In the genomic region with DNA sequence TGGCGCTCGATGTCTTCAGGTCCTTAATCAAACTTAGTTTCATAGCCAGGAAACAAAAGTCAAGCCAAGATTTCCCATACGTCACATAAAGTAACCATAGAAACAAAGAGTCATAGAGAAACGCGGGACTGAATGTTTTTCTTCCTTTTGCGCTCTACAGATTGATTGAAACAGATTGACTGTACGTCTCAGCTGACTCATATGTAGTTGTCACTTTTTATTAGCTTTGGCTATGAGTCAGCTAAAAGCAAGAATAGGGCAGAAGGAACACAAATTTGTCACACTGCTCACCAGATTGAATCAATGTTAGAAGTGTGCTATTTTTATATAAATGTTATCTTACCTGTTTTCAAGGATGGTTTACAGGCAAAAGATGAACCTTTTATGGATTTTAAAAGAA, we compare ENCODE assay signal across 20 mouse cellular contexts. TPM values are rescaled to one million over a fixed set of nuclear protein-coding genes. Genes with fewer than 3 reads are reported as not detected.
A peak's percentile ranks its signal among the peaks of the same experiment; 100 is the strongest.
DNase-seq lines count a peak whose midpoint lies in the region; ATAC-seq and TF ChIP-seq lines count a peak whose summit lies in the region.
"Had no signal": no experiment of that assay in that cellular context is flagged by ENCODE, and none has a peak within 500 bp of the region (broad histone marks: within the 10 kb centered on the region; RNA-seq: fewer than 3 reads in every experiment).

No protein-coding gene starts in this region.

- 56% methylated on average over 7 of the region's 7 CpGs for WGBS in lung, postnatal 0 days

- no peaks in the 10 kb centered on the region for H3K27me3 ChIP-seq in lung, postnatal 0 days (replicated peaks; ENCODE audit: insufficient read depth, low read length)
- H3K27me3 ChIP-seq in C2C12 (ENCODE audit: control insufficient read depth, insufficient read depth, insufficient read length), result no peaks in the 10 kb centered on the region
- H3K27me3 ChIP-seq: forebrain, embryonic 13.5 days; lung, embryonic 15.5 days; neural tube, embryonic 15.5 days; stomach, embryonic 15.5 days had no signal

- H3K79me3 ChIP-seq in C2C12 (ENCODE audit: low read depth), result no peaks in the 10 kb centered on the region

- no peaks in the 10 kb centered on the region for H3K4me1 ChIP-seq in lung, postnatal 0 days (ENCODE audit: insufficient read depth, low read depth, low read length)
- H3K4me1 ChIP-seq: embryonic facial prominence, embryonic 10.5 days; forebrain, embryonic 13.5 days; limb, embryonic 12.5 days; lung, embryonic 15.5 days; neural tube, embryonic 15.5 days; stomach, embryonic 15.5 days had no signal

- H3K9ac ChIP-seq in lung, postnatal 0 days (replicated peaks; ENCODE audit: low read depth), result no peak overlapping the region
- H3K9ac ChIP-seq: forebrain, embryonic 13.5 days; limb, embryonic 12.5 days; liver, embryonic 14.5 days; lung, embryonic 15.5 days; neural tube, embryonic 15.5 days; stomach, embryonic 15.5 days had no signal

- DNase-seq in lung, postnatal 0 days (ENCODE audit: low spot score), result peak; percentile 11
- DNase-seq in lung, postnatal 14 days, result no peak
- peak; percentile 16 for DNase-seq in brain, adult 2 months (ENCODE audit: low read depth, low spot score)
- DNase-seq in thymus, postnatal 4 days, result no peak
- DNase-seq in liver, result no peak
- no peak for DNase-seq in gastrocnemius, adult 8-10 months (ENCODE audit: low spot score in 2 of 2)
- DNase-seq: adrenal gland, postnatal 10 days; cerebellum, adult 18-20 months; gastrocnemius, postnatal 36 days; kidney, adult 8-10 months; kidney, postnatal 36 days; midbrain, embryonic 14.5 days had no signal

- H3K36me3 ChIP-seq in lung, postnatal 0 days (ENCODE audit: insufficient read depth, low read length), result no peaks in the 10 kb centered on the region
- H3K36me3 ChIP-seq in C2C12 (ENCODE audit: control insufficient read depth, insufficient read depth), result no peaks in the 10 kb centered on the region
- H3K36me3 ChIP-seq: embryonic facial prominence, embryonic 10.5 days; limb, embryonic 12.5 days; lung, embryonic 15.5 days; neural tube, embryonic 15.5 days; stomach, embryonic 15.5 days had no signal

- no peaks in the 10 kb centered on the region for H3K9me3 ChIP-seq in lung, postnatal 0 days (ENCODE audit: low read length)
- H3K9me3 ChIP-seq: embryonic facial prominence, embryonic 10.5 days; forebrain, embryonic 13.5 days; limb, embryonic 12.5 days; lung, embryonic 15.5 days; neural tube, embryonic 15.5 days; stomach, embryonic 15.5 days had no signal

- H3ac ChIP-seq in C2C12 (ENCODE audit: control insufficient read depth, insufficient read length, low read depth), result no peak overlapping the region

- H3K4me3 ChIP-seq in lung, postnatal 0 days (ENCODE audit: low read depth, low read length), result no peak overlapping the region
- H3K4me3 ChIP-seq in C2C12 (ENCODE audit: insufficient read depth, poor library complexity, severe bottlenecking), result no peak overlapping the region
- H3K4me3 ChIP-seq: embryonic facial prominence, embryonic 10.5 days; forebrain, embryonic 13.5 days; limb, embryonic 12.5 days; lung, embryonic 15.5 days; neural tube, embryonic 15.5 days; stomach, embryonic 15.5 days had no signal

- no peak for TF ChIP-seq CTCF in lung, postnatal 0 days (IDR thresholded peaks at IDR 0.05)
- TF ChIP-seq CTCF in C2C12 (IDR thresholded peaks at IDR 0.05; ENCODE audit: control insufficient read depth, insufficient read depth, insufficient read length), result no peak

- no peak for TF ChIP-seq EP300 in lung, postnatal 0 days (IDR thresholded peaks at IDR 0.05)

- no peak overlapping the region for H3K27ac ChIP-seq in lung, postnatal 0 days (ENCODE audit: low read length)
- H3K27ac ChIP-seq: embryonic facial prominence, embryonic 10.5 days; forebrain, embryonic 13.5 days; limb, embryonic 12.5 days; liver, embryonic 14.5 days; lung, embryonic 15.5 days; neural tube, embryonic 15.5 days; stomach, embryonic 15.5 days had no signal

- no peak for ATAC-seq in lung, postnatal 0 days
- ATAC-seq: forebrain, embryonic 13.5 days had no signal

- no peaks in the 10 kb centered on the region for H3K79me2 ChIP-seq in C2C12 (ENCODE audit: control insufficient read depth, insufficient read depth)

- H3K4me2 ChIP-seq in lung, postnatal 0 days (replicated peaks; ENCODE audit: low read depth, low read length), result no peak overlapping the region
- H3K4me2 ChIP-seq: forebrain, embryonic 13.5 days; limb, embryonic 12.5 days; lung, embryonic 15.5 days; neural tube, embryonic 15.5 days; stomach, embryonic 15.5 days had no signal

TF ChIP-seq in C2C12, 6 proteins besides CTCF, POLR2A, EP300 and RAD21:
- TF ChIP-seq FOSL1 (IDR thresholded peaks at IDR 0.05; ENCODE audit: insufficient read depth, low read length, poor library complexity, severe bottlenecking) (peak; percentile 84), CEBPB (IDR thresholded peaks at IDR 0.05; ENCODE audit: low read depth) (no peak), USF1 (IDR thresholded peaks at IDR 0.05; ENCODE audit: low read depth) (no peak), MYOD1 (IDR thresholded peaks at IDR 0.05; ENCODE audit: control insufficient read depth, insufficient read length, low read depth) (peak; percentile 61)

RNA-seq across cellular contexts. Expression of gene Rnf128, which starts 19.4 kb away (rescaled TPM):
- 4.6 and 4.9 TPM in 2 replicates for polyA plus RNA-seq in lung, postnatal 0 days (2015; fragmentation: Nextera tagmentation; extraction: Ambion mirVana)
- polyA plus RNA-seq in C2C12 (2012; fragmentation: generic; extraction: Trizol), result 9.7 TPM
- 10 to 100 TPM; 17.6 to 25.6 (median 23.8) TPM for total RNA-seq in gastrocnemius, adult 8-10 months (2022)

Comparison
In these comparisons a context has a peak if more than half of its experiments do, and no peak if none do; other contexts are left out.
1. DNase-seq: peak in lung, postnatal 0 days (single experiment) and brain, adult 2 months (single experiment); none in lung, postnatal 14 days (single experiment), thymus, postnatal 4 days (single experiment), liver (single experiment) and gastrocnemius, adult 8-10 months (0 of 2).